Mouse (Mus musculus): Measurements from ENCODE around the gene Hid1. TPM values are rescaled to one million over a fixed set of nuclear protein-coding genes. Genes with fewer than 3 reads are reported as not detected.
A peak's percentile ranks its signal among the peaks of the same experiment; 100 is the strongest.

Hid1 gene
- polyA plus RNA-seq, 1 experiment = 0.78 TPM

- TF ChIP-seq CTCF (IDR thresholded peaks at IDR 0.05; ENCODE audit: low read depth, low read length) = no peak
- Histone ChIP-seq H3K4me3 (ENCODE audit: insufficient read depth, low read length) (no peak overlapping the region), H3K4me1 (ENCODE audit: control insufficient read depth, insufficient read depth, low read length) (peaks cover 3% of the 10 kb centered on the region), H3K27ac (ENCODE audit: insufficient read depth, low read depth, low read length) (no peak overlapping the region)
These were observed 9.2 kb upstream of the Hid1 start for GRCm38 (mm10) chr11:115376722-115377121.

- H3K27ac ChIP-seq (ENCODE audit: insufficient read depth, low read depth, low read length) = no peak overlapping the region
- H3K4me1 ChIP-seq (ENCODE audit: control insufficient read depth, insufficient read depth, low read length) = peaks cover 3% of the 10 kb centered on the region
- TF ChIP-seq CTCF (IDR thresholded peaks at IDR 0.05; ENCODE audit: low read depth, low read length) (no peak), POLR2A (IDR thresholded peaks at IDR 0.05; ENCODE audit: borderline replicate concordance, low read depth, low read length) (no peak)
- H3K4me3 ChIP-seq (ENCODE audit: insufficient read depth, low read length) = no peak overlapping the region
These were observed 7.3 kb upstream of the Hid1 start for GRCm38 (mm10) chr11:115374695-115375425.

GRCm38 (mm10) chr11:115373805-115374694, 6.5 kb upstream of the Hid1 start:
- TF ChIP-seq POLR2A (IDR thresholded peaks at IDR 0.05; ENCODE audit: borderline replicate concordance, low read depth, low read length) (no peak), CTCF (IDR thresholded peaks at IDR 0.05; ENCODE audit: low read depth, low read length) (no peak)
- peaks cover 3% of the 10 kb centered on the region for H3K4me1 ChIP-seq (ENCODE audit: control insufficient read depth, insufficient read depth, low read length)
- no peak overlapping the region for H3K27ac ChIP-seq (ENCODE audit: insufficient read depth, low read depth, low read length)
- peak overlapping the region; percentile 11 for H3K4me3 ChIP-seq (ENCODE audit: insufficient read depth, low read length)

- TF ChIP-seq CTCF (IDR thresholded peaks at IDR 0.05; ENCODE audit: low read depth, low read length) (no peak), POLR2A (IDR thresholded peaks at IDR 0.05; ENCODE audit: borderline replicate concordance, low read depth, low read length) (no peak)
- no peak overlapping the region for H3K27ac ChIP-seq (ENCODE audit: insufficient read depth, low read depth, low read length)
- H3K4me3 ChIP-seq (ENCODE audit: insufficient read depth, low read length) = no peak overlapping the region
- peaks cover 4% of the 10 kb centered on the region for H3K4me1 ChIP-seq (ENCODE audit: control insufficient read depth, insufficient read depth, low read length)
These were observed 5.2 kb upstream of the Hid1 start for GRCm38 (mm10) chr11:115372737-115373136.

GRCm38 (mm10) chr11:115372015-115372414, 4.5 kb upstream of the Hid1 start:
- H3K4me3 ChIP-seq (ENCODE audit: insufficient read depth, low read length) = no peak overlapping the region
- TF ChIP-seq CTCF (IDR thresholded peaks at IDR 0.05; ENCODE audit: low read depth, low read length) (no peak), POLR2A (IDR thresholded peaks at IDR 0.05; ENCODE audit: borderline replicate concordance, low read depth, low read length) (no peak)
- H3K27ac ChIP-seq (ENCODE audit: insufficient read depth, low read depth, low read length) = no peak overlapping the region
- peaks cover 5% of the 10 kb centered on the region for H3K4me1 ChIP-seq (ENCODE audit: control insufficient read depth, insufficient read depth, low read length)

- TF ChIP-seq CTCF (IDR thresholded peaks at IDR 0.05; ENCODE audit: low read depth, low read length) = no peak
- no peak for TF ChIP-seq POLR2A (IDR thresholded peaks at IDR 0.05; ENCODE audit: borderline replicate concordance, low read depth, low read length)
These were observed 3.8 kb upstream of the Hid1 start for GRCm38 (mm10) chr11:115371354-115371753.

GRCm38 (mm10) chr11:115370368-115370767, 2.8 kb upstream of the Hid1 start:
- no peak for TF ChIP-seq CTCF (IDR thresholded peaks at IDR 0.05; ENCODE audit: low read depth, low read length)
- Histone ChIP-seq H3K27ac (ENCODE audit: insufficient read depth, low read depth, low read length) (no peak overlapping the region), H3K4me3 (ENCODE audit: insufficient read depth, low read length) (no peak overlapping the region)

More at GRCm38 (mm10) chr11:115371354-115371753, 3.8 kb upstream of the Hid1 start:
- H3K4me1 ChIP-seq (ENCODE audit: control insufficient read depth, insufficient read depth, low read length) = peaks cover 5% of the 10 kb centered on the region
- H3K4me3 ChIP-seq (ENCODE audit: insufficient read depth, low read length) = no peak overlapping the region
- H3K27ac ChIP-seq (ENCODE audit: insufficient read depth, low read depth, low read length) = no peak overlapping the region

GRCm38 (mm10) chr11:115366706-115367394, 706 bp downstream of the Hid1 start:
- Histone ChIP-seq H3K4me3 (ENCODE audit: insufficient read depth, low read length) (peak overlapping the region; percentile 55), H3K27ac (ENCODE audit: insufficient read depth, low read depth, low read length) (no peak overlapping the region)
- no peak for TF ChIP-seq CTCF (IDR thresholded peaks at IDR 0.05; ENCODE audit: low read depth, low read length)
- TF ChIP-seq POLR2A (IDR thresholded peaks at IDR 0.05; ENCODE audit: borderline replicate concordance, low read depth, low read length) = no peak

More at GRCm38 (mm10) chr11:115370368-115370767, 2.8 kb upstream of the Hid1 start:
- peaks cover 5% of the 10 kb centered on the region for H3K4me1 ChIP-seq (ENCODE audit: control insufficient read depth, insufficient read depth, low read length)

GRCm38 (mm10) chr11:115366039-115366705, 1.4 kb downstream of the Hid1 start:
- no peak overlapping the region for H3K4me3 ChIP-seq (ENCODE audit: insufficient read depth, low read length)

More at GRCm38 (mm10) chr11:115366706-115367394, 706 bp downstream of the Hid1 start:
- peaks cover 2% of the 10 kb centered on the region; the same call in 1 of the 2 replicates for H3K4me1 ChIP-seq (ENCODE audit: control insufficient read depth, insufficient read depth, low read length)

More at GRCm38 (mm10) chr11:115366039-115366705, 1.4 kb downstream of the Hid1 start:
- H3K27ac ChIP-seq (ENCODE audit: insufficient read depth, low read depth, low read length) = no peak overlapping the region
- peaks cover 2% of the 10 kb centered on the region; the same call in 1 of the 2 replicates for H3K4me1 ChIP-seq (ENCODE audit: control insufficient read depth, insufficient read depth, low read length)
- no peak for TF ChIP-seq POLR2A (IDR thresholded peaks at IDR 0.05; ENCODE audit: borderline replicate concordance, low read depth, low read length)
- no peak for TF ChIP-seq CTCF (IDR thresholded peaks at IDR 0.05; ENCODE audit: low read depth, low read length)
